Mouse (Mus musculus) cerebellum, adult 9-10 months (tissue): ENCODE measurements at regions not wholly inside any gene's neighbourhood (a gene's known extent, or its start where the extent isn't known, plus 50 kb on each side); places are given as distances from the start of the nearest gene placed in this dataset.

ENCODE experiments used
- DNase-seq: peaks from one replicate; pipeline ENCODE4 v3.0.0; 2022

DNA sequence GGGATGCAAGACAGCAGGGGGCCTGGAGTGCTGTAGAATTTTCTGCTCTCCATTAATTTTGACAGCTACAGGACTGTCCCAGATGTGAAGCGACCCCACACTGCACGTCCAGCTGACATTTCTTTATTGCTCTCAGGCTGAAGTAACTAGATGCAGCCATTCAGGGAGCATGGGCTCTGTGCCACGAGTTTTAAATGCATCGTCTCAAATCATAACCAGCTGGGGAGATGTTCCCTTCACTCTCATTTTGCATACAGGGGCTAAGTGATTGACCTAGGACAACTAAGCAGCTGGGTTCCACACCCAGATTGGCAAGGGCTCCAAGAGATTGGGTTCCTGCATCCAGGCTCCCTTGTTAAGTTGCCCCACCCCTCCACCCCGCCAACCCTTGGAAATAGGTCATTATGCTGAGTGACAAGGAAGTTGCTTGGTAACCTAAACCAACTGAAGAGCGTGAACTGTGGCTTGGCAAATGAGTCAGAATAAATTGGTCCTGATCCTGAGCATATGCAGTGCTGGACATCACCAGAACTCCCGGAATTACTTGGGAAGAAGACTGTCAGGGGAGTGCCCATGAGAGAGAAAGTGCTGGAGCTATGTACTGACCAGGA, 267.4 kb downstream of the Foxo1 start:
- no peak for DNase-seq

DNA sequence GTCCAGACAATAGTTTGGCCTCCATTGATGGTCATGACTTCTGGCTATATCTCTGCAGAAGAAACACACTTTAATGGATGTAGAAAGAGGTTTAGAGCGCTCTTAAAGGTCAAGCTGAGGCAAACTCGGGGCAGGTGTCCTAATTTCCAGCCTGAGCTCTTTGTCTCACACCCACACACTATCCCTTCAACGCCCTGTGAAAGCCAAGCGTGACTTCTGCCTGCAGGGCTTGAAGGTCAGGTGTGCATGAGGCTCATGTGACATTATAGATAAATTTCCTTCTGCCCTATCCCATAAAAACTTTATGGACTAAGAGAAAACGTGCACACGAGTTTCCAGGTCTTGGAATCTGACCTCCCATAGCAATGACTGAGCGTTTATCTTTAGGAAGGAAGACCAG, 266.0 kb downstream of the Foxo1 start:
- DNase-seq, result no peak

DNA sequence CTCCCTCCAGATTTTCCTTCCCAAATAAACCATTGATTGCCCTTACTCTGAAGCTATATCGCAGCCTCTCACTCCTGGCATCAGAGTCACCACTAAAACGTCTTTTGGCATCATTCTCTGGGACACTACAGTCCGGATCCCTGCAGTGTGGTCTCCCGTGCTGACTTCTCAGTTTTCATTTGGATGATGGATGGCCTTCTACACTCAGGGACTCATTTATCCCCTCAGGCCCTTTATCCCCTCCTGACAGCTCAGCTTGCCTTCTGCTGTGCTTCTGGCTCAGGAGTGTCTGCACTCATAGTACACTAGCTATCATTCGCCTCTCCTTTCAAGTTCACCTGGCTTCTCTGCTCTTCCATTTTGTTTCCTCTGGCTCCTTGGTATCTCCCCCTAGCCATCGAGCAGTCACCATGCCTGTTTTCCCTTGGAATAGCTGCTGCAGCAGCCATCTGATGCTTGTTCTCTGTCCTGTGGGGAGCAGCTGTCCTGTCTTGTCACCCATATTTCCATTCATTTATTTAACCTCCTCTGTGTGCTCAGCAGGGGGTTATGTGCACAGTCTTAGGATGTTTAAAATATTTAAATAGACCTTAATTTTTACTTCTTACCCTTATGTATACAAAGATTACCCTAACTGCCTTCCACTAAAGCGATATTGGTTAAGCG, 263.7 kb downstream of the Foxo1 start:
- no peak for DNase-seq

DNA sequence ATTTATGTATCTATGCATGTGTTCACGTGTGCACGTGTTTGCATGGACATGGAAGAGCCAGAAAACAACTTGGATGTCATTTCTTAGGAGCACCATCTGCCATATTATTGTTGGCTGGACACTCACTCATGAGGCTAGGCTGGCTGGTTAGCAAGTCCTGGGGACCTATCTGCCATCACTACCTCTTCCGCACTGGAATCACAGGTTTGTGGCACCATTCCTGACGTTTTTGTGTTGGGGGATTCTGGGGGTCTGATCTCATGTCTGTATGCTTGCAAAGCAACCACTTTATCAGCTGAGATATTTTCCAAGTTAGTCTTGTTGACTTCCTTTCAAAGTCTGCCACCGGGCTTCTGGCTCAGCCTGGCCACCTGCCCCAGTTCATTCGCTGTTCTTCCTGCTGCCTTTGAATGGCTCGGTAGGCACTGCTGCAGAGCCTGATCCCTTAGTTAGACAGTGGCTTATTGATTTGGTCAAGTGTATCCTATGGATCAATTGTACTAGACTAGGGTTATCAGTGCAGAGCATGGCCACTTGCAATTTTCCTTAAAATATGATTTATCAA, 262.4 kb downstream of the Foxo1 start:
- DNase-seq, result peak; percentile 22

DNA sequence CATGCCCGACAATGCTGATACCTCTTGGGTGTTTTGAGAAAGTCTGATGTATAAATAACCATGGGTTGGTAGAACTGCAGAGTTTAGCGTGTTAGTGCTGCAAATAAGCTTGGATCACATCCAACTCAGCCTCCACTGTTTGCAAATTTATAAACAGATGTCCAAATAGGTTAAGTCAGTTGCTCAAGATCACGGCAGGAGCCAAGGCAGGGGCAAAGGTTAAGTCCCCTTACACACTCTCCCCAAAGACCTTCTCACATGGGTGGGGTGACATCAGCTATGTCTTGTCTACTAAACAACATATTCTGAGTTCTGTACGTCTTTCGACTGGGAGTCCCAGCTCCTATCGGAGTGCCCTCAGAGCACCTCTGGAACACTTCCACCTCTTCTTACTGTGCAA, 261.0 kb downstream of the Foxo1 start:
- no peak for DNase-seq

DNA sequence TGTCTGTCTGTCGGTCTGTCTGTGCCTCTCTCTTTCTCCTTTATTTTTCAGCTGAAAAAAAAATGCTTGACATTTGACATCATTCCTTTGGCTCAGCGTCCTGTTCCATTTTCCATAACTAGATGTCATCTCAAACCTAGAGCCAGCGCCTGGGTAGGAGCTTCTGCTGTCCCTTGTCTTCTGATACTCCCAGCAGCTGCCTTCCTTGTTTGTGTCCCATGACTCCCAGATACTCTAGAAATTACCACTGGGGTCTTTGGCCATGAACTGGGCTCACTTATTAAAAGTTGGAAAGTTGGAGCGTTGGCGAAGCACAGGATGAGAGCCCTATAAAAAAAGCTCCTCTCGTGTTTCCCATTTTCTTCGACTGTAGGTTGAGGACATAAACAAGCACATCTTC, 260.4 kb downstream of the Foxo1 start:
- DNase-seq, result no peak

DNA sequence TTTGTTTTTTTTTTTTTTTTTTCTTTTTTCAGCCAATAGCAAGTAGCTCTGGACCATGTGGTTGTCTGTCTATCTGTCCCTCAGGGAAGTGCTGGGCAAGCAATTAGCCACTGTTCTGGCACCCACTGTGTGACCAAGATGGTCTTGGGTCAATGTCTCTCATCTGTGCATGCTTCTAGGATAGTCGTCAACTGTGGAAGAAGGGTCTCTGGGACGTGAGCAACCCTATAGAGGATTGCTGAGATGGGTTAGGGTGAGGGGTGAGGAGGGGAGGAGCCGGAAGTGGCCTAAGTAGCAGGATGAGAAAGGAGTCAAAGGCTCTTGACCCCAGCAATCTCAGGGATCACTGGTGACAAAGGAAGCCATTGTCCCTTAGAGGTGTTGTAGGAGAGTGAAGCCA, 259.6 kb downstream of the Foxo1 start:
- DNase-seq, result no peak

DNA sequence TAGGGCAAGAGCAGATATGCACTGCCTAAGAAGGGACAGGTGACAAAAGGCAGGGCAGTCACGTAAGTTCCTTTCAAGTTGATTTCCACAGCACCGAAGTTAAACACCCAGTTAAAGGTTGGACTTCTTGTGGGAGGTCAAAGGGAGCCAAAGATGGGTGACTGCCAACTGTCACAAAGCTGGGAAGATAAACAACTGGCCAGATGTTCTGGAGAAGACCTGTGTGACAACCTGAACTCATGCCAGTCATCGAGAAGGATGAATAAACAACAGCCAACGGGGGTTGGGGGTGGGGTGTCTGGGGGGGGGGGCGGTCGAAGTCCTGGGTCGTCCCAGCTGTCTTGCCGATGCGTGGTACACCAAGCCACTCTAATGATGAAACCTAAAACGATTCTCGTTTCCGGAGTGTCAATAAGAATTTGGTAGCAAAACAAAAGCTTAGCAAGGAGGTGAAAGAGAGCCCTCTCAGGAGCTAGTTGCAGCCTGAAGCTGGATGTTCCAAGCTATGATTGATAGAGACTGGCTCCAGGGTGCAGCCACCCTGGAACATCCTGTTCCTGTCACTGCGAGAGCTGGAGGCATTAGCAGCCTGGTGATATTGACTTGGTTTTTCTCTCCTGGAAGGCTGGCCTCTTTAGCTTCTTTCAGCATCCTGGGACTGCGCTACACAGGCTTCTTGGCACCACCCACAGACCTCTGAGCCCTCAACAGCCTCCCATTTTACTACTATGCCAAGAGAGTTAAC, 259.0 kb downstream of the Foxo1 start:
- no peak for DNase-seq

DNA sequence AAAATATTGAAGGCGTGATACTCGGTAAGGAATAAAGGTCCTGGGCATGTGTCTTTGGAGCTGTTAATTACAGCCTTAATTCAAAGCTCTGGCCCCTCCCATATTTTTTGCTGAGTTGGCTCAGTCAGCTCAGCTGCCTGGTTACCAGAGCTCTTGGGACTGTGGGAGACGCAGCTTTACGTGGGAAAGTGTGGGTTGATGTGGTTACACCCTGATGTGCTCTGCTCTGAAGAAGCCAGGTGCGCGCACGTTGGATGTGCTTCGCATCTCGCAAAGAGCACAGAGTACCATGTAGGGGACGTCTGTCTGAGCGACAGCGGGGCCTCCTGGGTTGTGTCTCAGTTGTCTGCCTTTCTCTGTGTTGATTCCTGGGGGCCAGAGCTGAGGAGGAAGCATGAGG, 254.8 kb downstream of the Foxo1 start:
- DNase-seq, result no peak

DNA sequence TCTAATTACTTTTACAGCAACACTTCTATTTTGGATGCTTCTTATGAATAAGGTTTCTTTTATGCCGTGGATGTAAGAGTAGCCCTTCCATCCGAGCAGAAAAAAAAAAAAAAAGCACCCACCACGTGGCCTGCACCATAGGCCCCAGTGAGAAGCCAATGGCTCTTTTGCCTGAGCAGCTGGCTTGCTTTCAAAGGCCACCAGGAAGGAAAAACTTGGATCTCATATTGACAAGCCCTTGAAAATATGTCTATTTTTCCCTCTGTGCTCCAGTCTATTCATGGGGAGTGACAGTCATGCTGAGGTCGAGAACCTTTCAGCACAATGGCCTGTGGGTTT, 252.4 kb downstream of the Foxo1 start:
- DNase-seq, result no peak

DNA sequence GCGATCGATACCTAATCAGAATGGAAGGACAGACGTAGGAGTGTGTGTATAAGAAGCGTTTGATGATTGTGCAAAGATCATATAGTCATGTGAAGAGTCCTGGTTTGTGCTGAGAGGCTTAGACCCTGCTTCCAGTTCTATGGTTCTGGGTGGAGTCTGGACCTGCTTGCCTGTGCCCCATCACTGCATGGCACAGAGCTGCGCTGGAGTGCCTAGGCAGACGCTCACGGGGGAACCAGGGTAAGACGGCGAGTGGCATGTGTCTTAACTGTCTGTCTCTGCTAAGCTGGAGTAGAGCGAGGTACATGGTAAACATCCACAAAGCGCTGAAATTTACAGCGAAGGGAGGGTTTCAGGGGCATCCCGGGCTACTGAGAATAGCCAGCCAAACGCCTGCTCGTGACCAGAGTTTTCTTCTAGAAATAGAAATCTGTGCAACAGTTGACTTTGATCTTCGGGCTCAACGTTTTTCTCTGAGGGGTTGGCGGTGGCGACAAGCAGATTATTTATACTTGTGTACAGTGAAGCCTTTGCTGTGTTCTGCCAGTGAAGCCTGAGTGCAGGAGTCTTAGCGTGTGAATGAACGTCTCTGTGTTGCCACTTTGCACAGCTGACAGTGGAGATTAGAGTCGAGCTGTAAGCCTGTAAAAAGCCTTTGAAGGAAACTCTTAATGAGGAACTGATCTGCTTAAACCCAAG, 251.9 kb downstream of the Foxo1 start:
- DNase-seq, result no peak

DNA sequence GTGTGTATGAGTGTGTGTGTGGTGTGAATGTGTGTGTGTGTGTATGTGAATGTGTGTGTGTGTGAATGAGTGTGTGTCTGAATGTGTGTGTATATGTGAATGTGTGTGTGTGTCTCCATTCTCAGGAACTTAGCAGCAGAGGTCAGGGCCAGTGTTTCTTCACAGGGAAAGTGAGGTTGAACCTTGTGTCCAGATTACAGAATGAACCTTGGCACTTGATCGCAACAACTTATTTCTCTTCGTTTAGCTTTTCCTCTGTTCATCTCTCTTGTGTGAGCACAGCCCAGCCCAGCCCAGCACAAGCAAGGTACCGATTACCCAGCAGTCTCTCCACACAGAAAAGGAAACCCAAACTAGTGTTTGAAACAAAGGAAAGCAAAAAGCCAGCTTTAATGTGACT, 249.7 kb downstream of the Foxo1 start:
- no peak for DNase-seq

DNA sequence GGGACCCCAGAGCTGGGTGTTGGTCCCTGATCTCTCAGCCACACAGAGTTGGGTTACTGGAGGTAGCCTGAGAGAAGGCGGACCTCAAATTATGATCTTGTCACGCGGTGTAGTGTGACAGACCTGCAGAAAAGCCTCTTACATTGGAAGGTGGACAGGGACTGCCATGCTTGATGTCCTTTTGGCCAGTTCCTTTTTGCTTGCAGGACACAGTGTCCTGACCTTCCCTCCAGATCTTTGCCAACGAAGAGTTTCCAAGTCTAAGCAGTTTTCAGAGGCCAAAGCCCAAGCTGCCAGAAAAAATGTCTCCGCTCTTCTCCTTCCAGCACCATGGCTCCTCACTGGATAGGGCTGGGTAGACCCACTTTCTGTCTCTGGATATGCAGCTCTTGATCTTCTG, 248.6 kb downstream of the Foxo1 start:
- DNase-seq, result no peak

DNA sequence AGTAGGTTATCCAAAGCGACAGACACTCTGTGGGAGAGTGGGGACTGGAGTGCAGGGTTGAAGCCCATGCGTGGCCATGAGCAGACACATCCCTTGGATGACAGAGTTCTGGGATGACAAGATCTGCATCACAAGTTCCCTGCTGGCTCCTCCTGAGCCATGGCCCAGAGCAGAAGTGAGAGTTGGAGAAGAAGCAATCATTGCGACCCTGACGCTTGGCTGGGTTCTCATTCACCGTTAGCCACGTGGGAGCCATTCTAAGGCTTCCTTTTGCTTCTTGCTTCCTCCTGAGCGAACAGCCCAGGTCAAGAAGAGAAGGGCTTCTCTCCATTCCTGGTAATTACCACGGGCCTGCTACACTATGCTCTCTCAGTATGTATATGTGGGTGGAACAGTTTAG, 244.6 kb downstream of the Foxo1 start:
- no peak for DNase-seq

DNA sequence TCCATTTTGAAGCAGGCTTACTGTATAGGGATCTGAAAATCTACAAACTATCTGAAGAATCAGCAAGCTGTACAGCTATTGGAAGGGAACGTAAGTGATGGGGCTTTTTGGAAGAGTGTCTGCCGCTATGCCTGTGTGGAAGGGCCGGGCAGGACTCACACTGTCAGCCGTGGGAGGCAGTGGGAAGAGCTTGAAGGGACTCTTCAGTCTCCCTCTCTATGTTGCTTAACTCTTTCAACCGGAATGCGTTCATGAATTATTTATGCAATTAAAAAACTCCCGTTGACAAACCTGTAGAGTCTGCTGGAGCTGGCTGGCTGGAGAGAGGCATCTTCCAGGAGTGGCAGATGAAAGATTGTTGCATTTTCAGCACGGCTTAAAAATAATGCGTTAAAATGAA, 243.4 kb downstream of the Foxo1 start:
- DNase-seq, result no peak

DNA sequence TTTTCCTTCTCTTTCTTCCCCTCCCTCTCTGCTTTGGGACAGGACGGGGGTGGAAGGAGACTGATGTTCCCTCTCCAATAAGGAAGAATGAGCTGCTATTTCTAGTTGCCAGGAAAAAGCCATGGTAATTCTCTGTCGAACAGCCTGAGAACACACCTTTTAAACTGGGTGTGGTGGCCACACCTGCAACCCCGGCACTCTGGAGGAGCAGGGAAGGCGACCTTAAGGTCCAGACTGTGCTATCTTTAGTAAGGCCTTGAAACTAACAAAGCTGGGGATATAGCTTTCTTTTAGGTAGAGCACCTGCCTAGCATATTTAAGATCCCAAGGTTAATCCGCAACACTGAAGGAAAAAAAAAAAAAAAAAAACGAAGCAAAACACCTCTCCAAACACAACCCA, 242.7 kb downstream of the Foxo1 start:
- no peak for DNase-seq

DNA sequence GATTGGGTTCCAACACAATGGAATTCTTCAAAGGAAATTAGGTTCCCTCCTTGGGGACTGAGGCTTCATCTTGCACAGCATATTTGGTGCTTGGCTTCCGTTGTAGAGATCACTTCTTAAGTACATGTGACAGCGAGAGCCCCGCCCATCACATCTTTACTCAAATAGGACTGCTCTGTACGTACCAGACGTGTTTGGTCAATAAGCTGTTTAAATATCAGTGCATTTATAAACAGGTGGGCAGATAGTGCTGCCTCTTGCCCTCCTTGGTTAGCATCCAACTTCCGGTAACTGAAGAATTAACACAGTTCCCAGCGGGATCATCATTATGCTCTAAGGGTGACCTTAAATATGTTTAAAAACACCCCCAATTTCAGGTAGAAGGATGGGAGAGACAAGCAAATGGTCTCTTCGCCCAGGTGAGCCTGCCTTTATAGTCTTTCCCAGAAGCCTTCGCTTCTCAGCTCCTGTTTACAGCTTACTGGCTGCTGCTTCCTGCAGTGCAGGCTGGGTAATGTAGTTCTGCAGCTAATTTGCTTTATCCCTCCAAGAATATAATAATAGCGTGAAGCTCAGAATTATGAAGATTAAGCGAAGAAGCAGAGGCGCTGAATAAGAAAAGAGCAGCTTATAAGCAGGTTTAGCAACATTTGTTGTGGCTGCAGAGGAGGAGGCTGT, 242.1 kb downstream of the Foxo1 start:
- peak; percentile 74 for DNase-seq

DNA sequence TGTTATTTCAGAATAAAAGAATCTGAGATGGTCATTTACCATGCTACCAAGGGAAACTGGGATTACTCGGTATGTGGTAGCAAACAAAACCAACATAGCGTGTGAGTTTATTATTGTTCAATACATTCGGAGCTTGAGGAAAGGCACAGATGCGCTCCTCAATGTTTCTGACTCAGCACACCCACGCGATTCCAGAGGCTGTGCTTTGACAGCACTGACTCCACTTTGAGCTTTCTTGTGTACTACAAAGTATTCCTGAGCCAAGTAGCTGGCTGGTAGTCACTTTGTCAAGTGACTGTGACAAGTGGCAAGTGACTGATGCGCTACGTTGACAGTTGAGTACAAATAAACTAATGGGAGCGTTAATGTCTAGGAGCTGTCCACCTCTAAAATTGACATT, 235.8 kb downstream of the Foxo1 start:
- no peak for DNase-seq

DNA sequence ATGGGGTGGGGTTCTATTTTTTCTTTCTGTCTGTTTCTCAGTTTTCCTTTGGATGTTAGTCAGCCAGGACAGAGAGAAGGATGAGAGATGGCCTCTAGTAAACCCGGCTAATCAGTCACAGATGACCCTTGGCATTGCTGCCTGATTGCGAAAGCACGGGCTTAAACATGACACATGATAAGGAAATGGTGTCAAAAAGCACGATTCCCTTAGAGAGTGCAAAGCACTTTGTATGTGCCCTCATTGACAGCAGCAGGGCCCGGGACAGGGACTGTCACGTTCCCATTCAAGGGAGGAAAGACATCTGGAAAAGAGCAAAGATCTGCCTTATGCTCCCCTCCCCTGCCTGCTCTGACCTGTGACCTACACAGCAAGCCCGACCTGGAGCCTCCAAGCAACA, 234.1 kb downstream of the Foxo1 start:
- DNase-seq, result no peak

DNA sequence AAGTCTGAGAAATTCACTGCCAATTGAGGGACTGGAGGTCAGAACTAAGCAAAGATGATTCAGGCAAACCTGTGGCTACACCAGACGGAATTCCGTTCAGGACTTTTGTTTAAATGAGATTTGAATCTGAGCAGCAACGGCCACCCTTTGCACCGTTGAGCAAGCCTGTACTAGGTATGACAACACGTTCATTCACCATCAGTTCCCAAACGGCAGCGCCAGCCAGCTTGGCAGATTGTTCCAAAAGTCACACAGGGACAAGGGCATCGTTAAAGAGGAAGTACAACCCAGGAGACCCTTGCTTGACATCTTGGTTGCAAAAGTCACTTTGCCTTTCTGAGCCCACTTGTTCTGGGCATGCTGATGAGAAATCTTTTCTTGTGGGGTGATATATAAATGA, 233.5 kb downstream of the Foxo1 start:
- no peak for DNase-seq

DNA sequence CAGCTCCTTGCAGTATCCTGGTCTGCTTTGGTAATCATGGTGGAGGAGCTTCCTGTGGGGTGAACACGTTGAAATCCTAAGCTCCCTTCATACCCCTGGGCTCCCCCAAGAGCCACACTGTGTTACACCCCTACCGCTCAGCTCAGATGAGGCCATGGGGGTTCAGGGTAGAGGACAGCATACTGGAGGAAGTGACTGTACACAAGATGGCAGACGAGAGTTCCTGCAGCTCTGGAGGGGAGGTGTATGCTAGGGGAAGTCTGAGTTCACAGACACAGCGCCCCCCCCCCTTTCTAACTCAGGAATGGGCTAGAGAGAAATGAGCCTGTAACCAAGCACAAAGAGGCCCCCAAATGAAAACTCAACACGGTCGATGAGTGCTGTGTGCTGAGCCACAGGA, 231.9 kb downstream of the Foxo1 start:
- DNase-seq, result no peak

DNA sequence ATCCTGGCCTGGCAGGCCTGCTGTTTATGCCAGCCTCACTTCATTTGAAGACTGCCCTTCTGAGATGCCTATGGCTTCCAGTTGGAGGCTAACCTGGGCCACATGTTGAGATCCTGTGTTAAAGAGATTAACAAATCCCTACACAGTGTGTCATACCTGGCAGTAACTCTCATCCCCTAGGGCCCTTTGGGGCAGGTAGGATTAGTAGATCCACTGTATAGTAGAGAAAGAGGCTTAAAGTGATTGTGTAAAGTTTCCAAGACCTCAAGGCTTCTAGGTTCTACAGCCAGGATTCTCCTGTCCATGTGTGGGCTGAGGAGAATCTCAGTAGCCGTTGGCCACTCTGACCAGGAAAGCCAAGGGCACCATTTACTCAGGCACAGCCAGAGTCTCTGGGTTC, 231.4 kb downstream of the Foxo1 start:
- DNase-seq, result no peak
